Mouse (Mus musculus): Measurements from ENCODE around the gene Dgkh. TPM values are rescaled to one million over a fixed set of nuclear protein-coding genes. Genes with fewer than 3 reads are reported as not detected.

Dgkh gene
- polyA plus RNA-seq, 1 experiment from 2014 or later = 4.4 TPM

- no peaks in the 10 kb centered on the region for H3K27me3 ChIP-seq (replicated peaks; ENCODE audit: control insufficient read depth, insufficient read depth, low read length)
- no peak overlapping the region for H3K27ac ChIP-seq (replicated peaks; ENCODE audit: low read depth, low read length)
- ATAC-seq (ENCODE audit: low read depth) (no peak), DNase-seq (ENCODE audit: low spot score) (no peak)
- H3K4me1 ChIP-seq (ENCODE audit: control insufficient read depth, insufficient read depth, low read length) = no peaks in the 10 kb centered on the region
- WGBS = 64% methylated on average over 9 of the region's 9 CpGs
- no peak overlapping the region for H3K4me3 ChIP-seq (ENCODE audit: low read depth, low read length)
- H3K9me3 ChIP-seq (ENCODE audit: control insufficient read depth, low read length) = no peaks in the 10 kb centered on the region
- H3K4me2 ChIP-seq (ENCODE audit: low read depth, low read length) = no peak overlapping the region
- peaks cover 11% of the 10 kb centered on the region; the same call in 1 of the 2 replicates for H3K36me3 ChIP-seq (ENCODE audit: control insufficient read depth, insufficient read depth, low read length)
- no peak overlapping the region for H3K9ac ChIP-seq (ENCODE audit: low read depth, low read length)
Observed at GRCm38 (mm10) chr14:78612111-78612788, 120.3 kb downstream of the Dgkh start.

DNA sequence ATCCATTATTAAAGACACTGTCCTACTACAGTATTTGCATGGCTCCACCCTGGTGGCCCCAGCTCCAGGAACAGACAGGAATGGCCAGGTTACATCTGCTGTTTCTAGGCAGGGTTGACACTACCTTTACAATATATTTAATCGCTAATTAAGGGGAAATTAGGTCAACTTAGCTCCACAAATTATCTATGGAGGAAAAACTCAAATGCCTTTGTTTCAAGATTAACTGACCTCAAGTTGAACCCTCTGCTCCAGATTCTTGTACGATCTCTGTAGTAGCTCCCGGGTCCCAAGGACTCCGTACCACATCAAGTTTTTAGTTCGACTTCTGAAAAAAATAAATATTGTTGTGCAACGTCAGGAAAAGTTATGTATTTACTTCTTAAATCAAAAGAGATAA, 137.7 kb downstream of the Dgkh start:
- no peak overlapping the region for H3K4me2 ChIP-seq (ENCODE audit: low read depth, low read length)
- H3K27me3 ChIP-seq (replicated peaks; ENCODE audit: control insufficient read depth, insufficient read depth, low read length) = no peaks in the 10 kb centered on the region
- H3K27ac ChIP-seq (replicated peaks; ENCODE audit: low read depth, low read length) = no peak overlapping the region
- H3K4me3 ChIP-seq (ENCODE audit: low read depth, low read length) = no peak overlapping the region
- ATAC-seq (ENCODE audit: low read depth) = no peak
- peaks cover 5% of the 10 kb centered on the region; the same call in 1 of the 2 replicates for H3K36me3 ChIP-seq (ENCODE audit: control insufficient read depth, insufficient read depth, low read length)
- H3K4me1 ChIP-seq (ENCODE audit: control insufficient read depth, insufficient read depth, low read length) = no peaks in the 10 kb centered on the region
- H3K9me3 ChIP-seq (ENCODE audit: control insufficient read depth, low read length) = no peaks in the 10 kb centered on the region
- WGBS = 83% methylated on average over 6 of the region's 6 CpGs
- H3K9ac ChIP-seq (ENCODE audit: low read depth, low read length) = no peak overlapping the region
- DNase-seq (ENCODE audit: low spot score) = no peak

- Histone ChIP-seq H3K9me3 (ENCODE audit: control insufficient read depth, low read length) (no peaks in the 10 kb centered on the region), H3K4me3 (ENCODE audit: low read depth, low read length) (no peak overlapping the region), H3K4me2 (ENCODE audit: low read depth, low read length) (no peak overlapping the region), H3K4me1 (ENCODE audit: control insufficient read depth, insufficient read depth, low read length) (no peaks in the 10 kb centered on the region), H3K27ac (replicated peaks; ENCODE audit: low read depth, low read length) (no peak overlapping the region), H3K27me3 (replicated peaks; ENCODE audit: control insufficient read depth, insufficient read depth, low read length) (no peaks in the 10 kb centered on the region), H3K9ac (ENCODE audit: low read depth, low read length) (no peak overlapping the region), H3K36me3 (ENCODE audit: control insufficient read depth, insufficient read depth, low read length) (0 out of 2 replicates have a peak, but pooled peaks cover 3% of the 10 kb centered on the region)
- WGBS = 89% methylated on average over 3 of the region's 3 CpGs
- ATAC-seq (ENCODE audit: low read depth) = no peak
- no peak for DNase-seq (ENCODE audit: low spot score)
Observed at GRCm38 (mm10) chr14:78592965-78593364, 139.6 kb downstream of the Dgkh start.

DNA sequence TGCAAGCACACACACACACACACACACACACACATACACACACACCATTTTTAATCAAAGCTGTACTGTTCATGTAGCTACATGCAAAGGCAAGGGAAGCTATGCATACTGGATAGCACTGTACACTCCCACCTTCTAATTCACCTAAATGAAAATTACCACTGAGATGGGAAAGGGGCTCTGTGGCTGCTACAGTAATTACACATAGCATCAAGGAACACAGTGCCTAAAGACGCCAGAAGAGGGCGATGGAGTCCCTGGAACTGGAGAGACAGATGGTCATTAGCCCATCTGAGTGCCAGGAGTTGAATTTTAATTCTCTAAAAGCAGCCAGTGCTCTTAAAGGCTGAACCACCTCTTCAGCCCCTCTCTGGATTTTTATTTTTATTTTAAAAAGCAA, 142.2 kb downstream of the Dgkh start:
- 10% methylated on average over 2 of the region's 2 CpGs for WGBS

DNA sequence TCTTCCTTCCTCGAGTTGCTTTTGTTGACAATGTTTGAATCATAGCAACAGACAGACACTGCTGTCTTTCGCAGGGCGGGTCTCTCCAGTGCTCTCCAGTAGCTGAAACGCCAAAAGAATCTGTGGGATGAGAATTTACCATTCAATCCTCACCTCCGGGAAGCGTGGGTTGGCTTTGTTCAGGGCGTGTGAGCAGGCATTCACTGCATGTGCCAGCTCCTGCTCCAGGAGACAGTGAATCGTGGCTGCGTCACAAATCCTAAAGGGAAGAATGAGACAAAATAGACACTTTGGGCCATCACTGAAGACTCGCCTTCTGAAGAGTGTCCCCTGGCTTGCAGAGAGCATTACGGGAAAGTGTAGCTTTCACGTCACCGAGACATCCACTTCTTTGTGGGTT, 148.4 kb downstream of the Dgkh start:
- WGBS = 91% methylated on average over 13 of the region's 13 CpGs
- Histone ChIP-seq H3K9me3 (ENCODE audit: control insufficient read depth, low read length) (no peaks in the 10 kb centered on the region), H3K36me3 (ENCODE audit: control insufficient read depth, insufficient read depth, low read length) (peaks cover 23% of the 10 kb centered on the region), H3K4me3 (ENCODE audit: low read depth, low read length) (no peak overlapping the region), H3K9ac (ENCODE audit: low read depth, low read length) (no peak overlapping the region), H3K27ac (replicated peaks; ENCODE audit: low read depth, low read length) (no peak overlapping the region), H3K4me2 (ENCODE audit: low read depth, low read length) (no peak overlapping the region), H3K27me3 (replicated peaks; ENCODE audit: control insufficient read depth, insufficient read depth, low read length) (no peaks in the 10 kb centered on the region), H3K4me1 (ENCODE audit: control insufficient read depth, insufficient read depth, low read length) (no peaks in the 10 kb centered on the region)
- ATAC-seq (ENCODE audit: low read depth) (no peak), DNase-seq (ENCODE audit: low spot score) (no peak)

More for the DNA sequence above, 142.2 kb downstream of the Dgkh start:
- ATAC-seq (ENCODE audit: low read depth) = no peak
- no peaks in the 10 kb centered on the region for H3K27me3 ChIP-seq (replicated peaks; ENCODE audit: control insufficient read depth, insufficient read depth, low read length)
- no peak overlapping the region for H3K4me3 ChIP-seq (ENCODE audit: low read depth, low read length)
- H3K9ac ChIP-seq (ENCODE audit: low read depth, low read length) = no peak overlapping the region
- H3K4me1 ChIP-seq (ENCODE audit: control insufficient read depth, insufficient read depth, low read length) = no peaks in the 10 kb centered on the region
- no peak overlapping the region for H3K27ac ChIP-seq (replicated peaks; ENCODE audit: low read depth, low read length)
- DNase-seq (ENCODE audit: low spot score) = peak; percentile 36
- no peaks in the 10 kb centered on the region for H3K9me3 ChIP-seq (ENCODE audit: control insufficient read depth, low read length)
- no peak overlapping the region for H3K4me2 ChIP-seq (ENCODE audit: low read depth, low read length)
- peaks cover 11% of the 10 kb centered on the region for H3K36me3 ChIP-seq (ENCODE audit: control insufficient read depth, insufficient read depth, low read length)

DNA sequence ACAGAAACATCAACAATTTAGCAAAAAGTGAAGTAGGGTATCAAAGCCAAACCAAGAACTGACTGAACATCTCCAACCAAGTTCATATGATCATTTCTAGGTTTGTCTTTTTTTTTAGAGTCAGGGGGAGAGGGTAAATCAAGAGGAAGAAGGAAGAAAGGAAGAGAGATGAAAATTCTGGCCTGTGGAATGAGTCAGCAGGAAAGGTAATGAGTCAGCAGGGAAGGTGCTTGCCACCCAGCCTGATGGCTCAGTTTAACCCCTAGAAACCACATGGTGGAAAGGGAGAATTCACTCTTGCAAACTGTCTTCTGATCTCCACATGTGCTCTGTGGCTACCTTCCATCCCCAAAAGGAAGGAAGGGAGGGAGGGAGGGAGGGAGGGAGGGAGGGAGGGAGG, 149.4 kb downstream of the Dgkh start:
- Histone ChIP-seq H3K4me3 (ENCODE audit: low read depth, low read length) (no peak overlapping the region), H3K4me2 (ENCODE audit: low read depth, low read length) (no peak overlapping the region), H3K9me3 (ENCODE audit: control insufficient read depth, low read length) (no peaks in the 10 kb centered on the region), H3K9ac (ENCODE audit: low read depth, low read length) (no peak overlapping the region), H3K4me1 (ENCODE audit: control insufficient read depth, insufficient read depth, low read length) (no peaks in the 10 kb centered on the region), H3K36me3 (ENCODE audit: control insufficient read depth, insufficient read depth, low read length) (peaks cover 24% of the 10 kb centered on the region), H3K27ac (replicated peaks; ENCODE audit: low read depth, low read length) (no peak overlapping the region), H3K27me3 (replicated peaks; ENCODE audit: control insufficient read depth, insufficient read depth, low read length) (no peaks in the 10 kb centered on the region)
- ATAC-seq (ENCODE audit: low read depth) = no peak
- DNase-seq (ENCODE audit: low spot score) = no peak

DNA sequence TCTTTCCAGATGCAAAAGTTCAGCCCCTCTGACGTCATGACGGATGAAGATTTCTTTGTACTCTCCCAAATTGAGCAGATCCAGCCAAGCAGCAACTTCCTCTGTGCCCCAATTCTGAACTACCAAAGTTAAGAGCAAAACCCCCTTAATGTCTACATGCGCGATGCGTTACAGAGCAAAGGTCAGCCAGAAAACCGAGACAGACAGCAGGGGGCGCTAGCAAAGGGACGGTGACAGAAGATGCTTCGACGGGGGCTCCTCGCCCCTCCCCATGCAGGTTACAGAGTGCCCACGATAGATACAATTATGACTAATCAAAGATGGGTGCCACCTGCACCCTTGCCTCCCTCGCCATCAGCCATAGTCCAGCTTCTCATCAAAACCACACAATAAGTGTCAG, 156.7 kb downstream of the Dgkh start:
- DNase-seq (ENCODE audit: low spot score) (no peak), ATAC-seq (ENCODE audit: low read depth) (no peak)
- Histone ChIP-seq H3K9ac (ENCODE audit: low read depth, low read length) (no peak overlapping the region), H3K27ac (replicated peaks; ENCODE audit: low read depth, low read length) (no peak overlapping the region), H3K27me3 (replicated peaks; ENCODE audit: control insufficient read depth, insufficient read depth, low read length) (no peaks in the 10 kb centered on the region), H3K4me3 (ENCODE audit: low read depth, low read length) (no peak overlapping the region), H3K36me3 (ENCODE audit: control insufficient read depth, insufficient read depth, low read length) (peaks cover 7% of the 10 kb centered on the region; the same call in 1 of the 2 replicates), H3K4me1 (ENCODE audit: control insufficient read depth, insufficient read depth, low read length) (no peaks in the 10 kb centered on the region), H3K9me3 (ENCODE audit: control insufficient read depth, low read length) (no peaks in the 10 kb centered on the region), H3K4me2 (ENCODE audit: low read depth, low read length) (no peak overlapping the region)
- WGBS = 82% methylated on average over 13 of the region's 13 CpGs

DNA sequence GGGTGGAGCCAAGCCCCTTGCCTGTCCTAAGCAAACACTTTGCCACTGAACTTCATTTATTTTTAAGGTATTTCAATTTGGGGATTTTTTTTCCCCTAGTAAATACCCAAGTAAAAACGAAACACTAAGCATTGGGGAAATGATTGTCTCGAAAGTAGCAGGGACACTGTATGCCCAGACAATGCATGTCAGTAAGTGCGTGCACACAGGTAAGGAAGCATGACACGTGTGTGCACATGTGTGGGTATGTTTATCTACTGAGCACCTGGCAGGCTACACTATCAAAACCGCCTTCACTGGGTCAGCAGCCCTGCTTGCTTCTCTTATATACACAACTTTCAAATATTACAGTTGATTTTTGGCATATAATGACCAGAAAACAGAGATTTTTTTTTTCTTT, 164.2 kb downstream of the Dgkh start:
- Histone ChIP-seq H3K36me3 (ENCODE audit: control insufficient read depth, insufficient read depth, low read length) (peaks cover 14% of the 10 kb centered on the region), H3K27me3 (replicated peaks; ENCODE audit: control insufficient read depth, insufficient read depth, low read length) (no peaks in the 10 kb centered on the region), H3K9me3 (ENCODE audit: control insufficient read depth, low read length) (no peaks in the 10 kb centered on the region), H3K4me1 (ENCODE audit: control insufficient read depth, insufficient read depth, low read length) (no peaks in the 10 kb centered on the region), H3K4me3 (ENCODE audit: low read depth, low read length) (no peak overlapping the region), H3K27ac (replicated peaks; ENCODE audit: low read depth, low read length) (no peak overlapping the region), H3K9ac (ENCODE audit: low read depth, low read length) (no peak overlapping the region), H3K4me2 (ENCODE audit: low read depth, low read length) (no peak overlapping the region)
- no peak for DNase-seq (ENCODE audit: low spot score)
- no peak for ATAC-seq (ENCODE audit: low read depth)
- 83% methylated on average over 5 of the region's 5 CpGs for WGBS

- Histone ChIP-seq H3K9ac (ENCODE audit: low read depth, low read length) (no peak overlapping the region), H3K27me3 (replicated peaks; ENCODE audit: control insufficient read depth, insufficient read depth, low read length) (no peaks in the 10 kb centered on the region), H3K9me3 (ENCODE audit: control insufficient read depth, low read length) (no peaks in the 10 kb centered on the region), H3K4me2 (ENCODE audit: low read depth, low read length) (no peak overlapping the region), H3K4me1 (ENCODE audit: control insufficient read depth, insufficient read depth, low read length) (no peaks in the 10 kb centered on the region), H3K36me3 (ENCODE audit: control insufficient read depth, insufficient read depth, low read length) (peaks cover 12% of the 10 kb centered on the region; the same call in 1 of the 2 replicates), H3K27ac (replicated peaks; ENCODE audit: low read depth, low read length) (no peak overlapping the region), H3K4me3 (ENCODE audit: low read depth, low read length) (no peak overlapping the region)
- no peak for DNase-seq (ENCODE audit: low spot score)
- no peak for ATAC-seq (ENCODE audit: low read depth)
- WGBS = 66% methylated on average over 4 of the region's 4 CpGs
Observed at GRCm38 (mm10) chr14:78566431-78566830, 166.1 kb downstream of the Dgkh start.

Measured in embryonic facial prominence, embryonic 14.5 days (tissue).